ENCODE assay signal across 9 mouse cellular contexts in genomic region chr13:70545261-70545660, GRCm38 (mm10).
DNase-seq lines count a peak whose midpoint lies in the region; ATAC-seq and TF ChIP-seq lines count a peak whose summit lies in the region.
"Had no signal": no experiment of that assay in that cellular context is flagged by ENCODE, and none has a peak within 500 bp of the region (broad histone marks: within the 10 kb centered on the region; RNA-seq: fewer than 3 reads in every experiment).

No protein-coding gene starts in this region.

- TF ChIP-seq POLR2A in brain, embryonic 14.5 days (IDR thresholded peaks at IDR 0.05; ENCODE audit: borderline replicate concordance, extremely low read depth, insufficient read depth, insufficient read length, poor library complexity, severe bottlenecking), result no peak

- no peaks in the 10 kb centered on the region for H3K9me3 ChIP-seq in lung, postnatal 0 days (ENCODE audit: low read length)
- no peaks in the 10 kb centered on the region for H3K9me3 ChIP-seq in neural tube, embryonic 11.5 days (ENCODE audit: control insufficient read depth, low read length)
- H3K9me3 ChIP-seq: liver, embryonic 15.5 days had no signal

- no peak overlapping the region for H3K9ac ChIP-seq in lung, postnatal 0 days (replicated peaks; ENCODE audit: low read depth)
- no peak overlapping the region for H3K9ac ChIP-seq in neural tube, embryonic 11.5 days (ENCODE audit: low read length)
- H3K9ac ChIP-seq: liver, embryonic 15.5 days had no signal

- 5% methylated on average over 1 of the region's 1 CpGs for whole genome bisulfite sequencing in lung, postnatal 0 days
- WGBS in neural tube, embryonic 11.5 days, result 18% methylated on average over 1 of the region's 1 CpGs

- H3K36me3 ChIP-seq in lung, postnatal 0 days (ENCODE audit: insufficient read depth, low read length), result no peaks in the 10 kb centered on the region
- H3K36me3 ChIP-seq in neural tube, embryonic 11.5 days (ENCODE audit: control insufficient read depth, insufficient read depth, low read length), result no peaks in the 10 kb centered on the region
- H3K36me3 ChIP-seq: liver, embryonic 15.5 days had no signal

- no peak overlapping the region for H3K4me2 ChIP-seq in lung, postnatal 0 days (replicated peaks; ENCODE audit: low read depth, low read length)
- no peak overlapping the region for H3K4me2 ChIP-seq in neural tube, embryonic 11.5 days (ENCODE audit: low read depth)
- H3K4me2 ChIP-seq: liver, embryonic 15.5 days had no signal

- no peak for TF ChIP-seq EP300 in lung, postnatal 0 days (IDR thresholded peaks at IDR 0.05)

- TF ChIP-seq CTCF in lung, postnatal 0 days (IDR thresholded peaks at IDR 0.05), result peak; percentile 73
- TF ChIP-seq CTCF in brain, embryonic 14.5 days (IDR thresholded peaks at IDR 0.05; ENCODE audit: borderline replicate concordance, extremely low read depth, insufficient read depth, insufficient read length), result peak; percentile 64; the same call in 1 of the 2 replicates

- no peak overlapping the region for H3K4me3 ChIP-seq in lung, postnatal 0 days (ENCODE audit: low read depth, low read length)
- H3K4me3 ChIP-seq in neural tube, embryonic 11.5 days (ENCODE audit: low read depth, low read length), result no peak overlapping the region
- H3K4me3 ChIP-seq: liver, embryonic 15.5 days had no signal

- intact Hi-C loops in heart, postnatal 36 days (cut with DNase I), result no loop called here

- H3K27me3 ChIP-seq in lung, postnatal 0 days (replicated peaks; ENCODE audit: insufficient read depth, low read length), result no peaks in the 10 kb centered on the region
- no peaks in the 10 kb centered on the region for H3K27me3 ChIP-seq in neural tube, embryonic 11.5 days (ENCODE audit: control insufficient read depth, insufficient read depth, low read length)
- H3K27me3 ChIP-seq: liver, embryonic 15.5 days had no signal

- no peak overlapping the region for H3K27ac ChIP-seq in lung, postnatal 0 days (ENCODE audit: low read length)
- no peak overlapping the region for H3K27ac ChIP-seq in neural tube, embryonic 11.5 days (ENCODE audit: low read depth, low read length)
- H3K27ac ChIP-seq: liver, embryonic 15.5 days had no signal

- no peaks in the 10 kb centered on the region for H3K4me1 ChIP-seq in lung, postnatal 0 days (ENCODE audit: insufficient read depth, low read depth, low read length)
- H3K4me1 ChIP-seq in neural tube, embryonic 11.5 days (ENCODE audit: control insufficient read depth, insufficient read depth, low read length), result no peaks in the 10 kb centered on the region
- H3K4me1 ChIP-seq: liver, embryonic 15.5 days had no signal

- peak; percentile 72; the same call in 1 of the 2 replicates for ATAC-seq in frontal cortex, adult (ENCODE audit: low TSS enrichment)
- no peak for ATAC-seq in lung, postnatal 0 days
- no peak for ATAC-seq in neural tube, embryonic 11.5 days (ENCODE audit: insufficient read depth, low FRiP score, low TSS enrichment)

- no peak for DNase-seq in frontal cortex, postnatal 14 days (ENCODE audit: low spot score in 2 of 2)
- DNase-seq in lung, postnatal 0 days (ENCODE audit: low spot score), result peak; percentile 50
- DNase-seq in lung, postnatal 4 days, result no peak
- DNase-seq in brain, embryonic 14.5 days (ENCODE audit: low read depth), result peak; percentile 68
- peak; percentile 41 for DNase-seq in neural tube, embryonic 11.5 days (ENCODE audit: low spot score)
- DNase-seq in spleen, postnatal 4 days (ENCODE audit: low spot score in 2 of 2), result no peak
- DNase-seq in heart, postnatal 36 days, result no peak

Comparison
In these comparisons a context has a peak if more than half of its experiments do, and no peak if none do; other contexts are left out.
1. DNase-seq: peak in lung, postnatal 0 days (single experiment), brain, embryonic 14.5 days (single experiment) and neural tube, embryonic 11.5 days (single experiment); none in frontal cortex, postnatal 14 days (0 of 2), lung, postnatal 4 days (0 of 2), spleen, postnatal 4 days (0 of 2) and heart, postnatal 36 days (0 of 2).